Mouse (Mus musculus) brain, embryonic 14.5 days (tissue): ENCODE results near the gene Zfp39.

Experiments used
- CTCF ChIP-seq: fragments of 200-500 bp; IDR thresholded peaks from 2 replicates; pipeline ENCODE4 v1.5.1; 2012; ENCODE audit warnings: inconsistent platforms, mild to moderate bottlenecking, moderate library complexity, borderline replicate concordance; ENCODE audit not compliant: insufficient read depth, insufficient read length; ENCODE audit errors: extremely low read depth
- POLR2A ChIP-seq: fragments of 200-500 bp; IDR thresholded peaks from 2 replicates; pipeline ENCODE4 v1.6.1; 2012; ENCODE audit warnings: mild to moderate bottlenecking, inconsistent platforms, borderline replicate concordance; ENCODE audit not compliant: poor library complexity, insufficient read depth, insufficient read length, severe bottlenecking; ENCODE audit errors: extremely low read depth

- no peak for TF ChIP-seq CTCF
- no peak for TF ChIP-seq POLR2A
Measured at GRCm38 (mm10) chr11:58883756-58884155, 20.3 kb downstream of the Zfp39 start.
